Mouse (Mus musculus): ENCODE measurements around the gene Klc3. TPM values are rescaled to one million over a fixed set of nuclear protein-coding genes. Genes with fewer than 3 reads are reported as not detected.
A peak's percentile ranks its signal among the peaks of the same experiment; 100 is the strongest.

Gene Klc3
- polyA plus RNA-seq, 1 experiment from 2014 or later, result 0.70 TPM

- Histone ChIP-seq H3K9ac (no peak overlapping the region), H3K4me3 (replicated peaks) (no peak overlapping the region), H3K4me1 (replicated peaks) (no peaks in the 10 kb centered on the region), H3K4me2 (no peak overlapping the region), H3K27me3 (no peaks in the 10 kb centered on the region), H3K9me3 (replicated peaks) (no peaks in the 10 kb centered on the region), H3K27ac (no peak overlapping the region), H3K36me3 (peaks cover 65% of the 10 kb centered on the region)
- DNase-seq (no peak), ATAC-seq (ENCODE audit: low read depth) (no peak)
- WGBS (ENCODE audit: insufficient replicate concordance), result 79% methylated on average over 15 of the region's 15 CpGs
These were observed 24.2 kb upstream of the Klc3 start for GRCm38 (mm10) chr7:19427999-19428650.

GRCm38 (mm10) chr7:19426888-19427287 lies 23.0 kb upstream of the Klc3 start:
- Histone ChIP-seq H3K9me3 (replicated peaks) (no peaks in the 10 kb centered on the region), H3K36me3 (peaks cover 53% of the 10 kb centered on the region)
- 68% methylated on average over 6 of the region's 6 CpGs for WGBS (ENCODE audit: insufficient replicate concordance)

DNA sequence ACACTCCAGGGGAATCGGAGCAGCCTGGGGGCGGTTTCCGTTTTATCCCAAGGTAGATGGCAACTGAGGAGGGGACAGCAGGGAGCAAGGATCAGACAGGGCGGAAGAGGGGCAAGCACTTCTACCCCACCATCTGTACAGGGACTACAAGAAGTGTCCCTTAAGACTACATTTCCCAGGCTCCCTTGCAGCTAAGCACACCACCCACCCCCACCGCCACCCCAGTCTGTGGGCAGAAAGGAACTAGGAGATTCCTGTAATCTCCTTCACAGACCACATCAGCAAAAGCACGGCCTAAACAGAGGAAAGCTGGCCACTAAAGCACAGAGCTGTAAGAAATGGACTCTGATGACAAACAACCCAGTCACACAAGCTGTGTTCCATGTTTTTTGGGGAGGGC lies 22.4 kb upstream of the Klc3 start:
- Histone ChIP-seq H3K27me3 (peaks cover 17% of the 10 kb centered on the region), H3K9ac (no peak overlapping the region), H3K4me1 (replicated peaks) (peaks cover 4% of the 10 kb centered on the region), H3K27ac (no peak overlapping the region), H3K36me3 (peaks cover 48% of the 10 kb centered on the region), H3K9me3 (replicated peaks) (no peaks in the 10 kb centered on the region), H3K4me2 (no peak overlapping the region), H3K4me3 (replicated peaks) (no peak overlapping the region)
- no peak for DNase-seq
- no peak for ATAC-seq (ENCODE audit: low read depth)
- WGBS (ENCODE audit: insufficient replicate concordance), result 66% methylated on average over 6 of the region's 6 CpGs

More at GRCm38 (mm10) chr7:19426888-19427287, 23.0 kb upstream of the Klc3 start:
- no peak overlapping the region for H3K4me3 ChIP-seq (replicated peaks)
- H3K4me1 ChIP-seq (replicated peaks), result no peaks in the 10 kb centered on the region
- no peak overlapping the region for H3K27ac ChIP-seq
- H3K27me3 ChIP-seq, result peaks cover 11% of the 10 kb centered on the region
- ATAC-seq (ENCODE audit: low read depth), result no peak
- H3K9ac ChIP-seq, result no peak overlapping the region
- H3K4me2 ChIP-seq, result no peak overlapping the region
- no peak for DNase-seq

DNA sequence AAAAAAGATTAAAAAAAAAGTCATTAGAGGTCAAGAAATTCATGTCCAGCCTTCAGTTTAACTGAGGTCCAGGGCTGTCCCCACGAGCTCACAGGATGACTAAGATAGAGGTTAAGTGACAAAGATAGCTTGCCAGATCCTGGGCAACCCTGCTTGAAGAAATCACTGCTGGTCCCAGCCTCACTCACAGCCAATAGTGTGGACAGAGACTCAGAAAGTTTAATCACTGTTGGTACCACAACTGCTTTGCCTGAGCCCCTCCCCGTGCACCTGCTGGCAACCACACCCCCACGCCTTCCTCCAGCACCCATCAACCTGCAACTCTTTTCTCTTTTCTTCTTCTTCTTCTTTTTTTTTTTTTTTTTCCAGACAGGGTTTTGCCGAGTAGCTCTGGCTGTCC lies 20.1 kb upstream of the Klc3 start:
- peaks cover 40% of the 10 kb centered on the region for H3K27me3 ChIP-seq
- peaks cover 33% of the 10 kb centered on the region for H3K36me3 ChIP-seq
- WGBS (ENCODE audit: insufficient replicate concordance), result 58% methylated on average over 4 of the region's 4 CpGs
- no peak overlapping the region for H3K27ac ChIP-seq
- ATAC-seq (ENCODE audit: low read depth) (no peak), DNase-seq (no peak)
- peaks cover 19% of the 10 kb centered on the region for H3K4me1 ChIP-seq (replicated peaks)
- H3K4me2 ChIP-seq, result no peak overlapping the region
- H3K9ac ChIP-seq, result no peak overlapping the region
- H3K9me3 ChIP-seq (replicated peaks), result no peaks in the 10 kb centered on the region
- H3K4me3 ChIP-seq (replicated peaks), result no peak overlapping the region

GRCm38 (mm10) chr7:19423083-19423482 lies 19.2 kb upstream of the Klc3 start:
- Histone ChIP-seq H3K4me3 (replicated peaks) (no peak overlapping the region), H3K9ac (no peak overlapping the region), H3K36me3 (peaks cover 25% of the 10 kb centered on the region), H3K9me3 (replicated peaks) (no peaks in the 10 kb centered on the region), H3K27me3 (peaks cover 49% of the 10 kb centered on the region), H3K4me1 (replicated peaks) (peaks cover 19% of the 10 kb centered on the region), H3K4me2 (no peak overlapping the region), H3K27ac (no peak overlapping the region)
- DNase-seq (no peak), ATAC-seq (ENCODE audit: low read depth) (no peak)
- WGBS (ENCODE audit: insufficient replicate concordance), result 65% methylated on average over 3 of the region's 3 CpGs

- H3K27me3 ChIP-seq, result peaks cover 70% of the 10 kb centered on the region
- 10% methylated on average over 43 of the region's 43 CpGs for WGBS (ENCODE audit: insufficient replicate concordance)
- peaks cover 6% of the 10 kb centered on the region for H3K36me3 ChIP-seq
- ATAC-seq (ENCODE audit: low read depth) (peak; percentile 91), DNase-seq (peak; percentile 79)
- peaks cover 19% of the 10 kb centered on the region for H3K4me1 ChIP-seq (replicated peaks)
- H3K4me3 ChIP-seq (replicated peaks), result peak overlapping the region; percentile 25
- H3K27ac ChIP-seq, result no peak overlapping the region
- no peak overlapping the region for H3K9ac ChIP-seq
- peak overlapping the region; percentile 61 for H3K4me2 ChIP-seq
- H3K9me3 ChIP-seq (replicated peaks), result no peaks in the 10 kb centered on the region
These were observed 17.1 kb upstream of the Klc3 start for GRCm38 (mm10) chr7:19420821-19421636.

GRCm38 (mm10) chr7:19420121-19420520 lies 16.2 kb upstream of the Klc3 start:
- ATAC-seq (ENCODE audit: low read depth), result no peak
- Histone ChIP-seq H3K4me2 (no peak overlapping the region), H3K9me3 (replicated peaks) (no peaks in the 10 kb centered on the region), H3K36me3 (no peaks in the 10 kb centered on the region), H3K27me3 (peaks cover 79% of the 10 kb centered on the region), H3K9ac (no peak overlapping the region), H3K4me1 (replicated peaks) (peaks cover 19% of the 10 kb centered on the region), H3K27ac (no peak overlapping the region), H3K4me3 (replicated peaks) (no peak overlapping the region)
- DNase-seq, result no peak
- 8% methylated on average over 28 of the region's 28 CpGs for WGBS (ENCODE audit: insufficient replicate concordance)

GRCm38 (mm10) chr7:19416590-19416989 lies 12.7 kb upstream of the Klc3 start:
- WGBS (ENCODE audit: insufficient replicate concordance), result 47% methylated on average over 15 of the region's 15 CpGs
- H3K9ac ChIP-seq, result no peak overlapping the region
- H3K27me3 ChIP-seq, result peaks cover 76% of the 10 kb centered on the region
- no peak for DNase-seq
- H3K36me3 ChIP-seq, result no peaks in the 10 kb centered on the region
- no peak overlapping the region for H3K27ac ChIP-seq
- H3K4me3 ChIP-seq (replicated peaks), result no peak overlapping the region
- H3K4me1 ChIP-seq (replicated peaks), result peaks cover 18% of the 10 kb centered on the region
- H3K9me3 ChIP-seq (replicated peaks), result 0 out of 2 replicates have a peak, but pooled peaks cover 4% of the 10 kb centered on the region
- no peak overlapping the region for H3K4me2 ChIP-seq
- no peak for ATAC-seq (ENCODE audit: low read depth)

GRCm38 (mm10) chr7:19413525-19413924 lies 9.6 kb upstream of the Klc3 start:
- DNase-seq, result no peak

GRCm38 (mm10) chr7:19411783-19412182 lies 7.9 kb upstream of the Klc3 start:
- H3K9me3 ChIP-seq (replicated peaks), result 0 out of 2 replicates have a peak, but pooled peaks cover 4% of the 10 kb centered on the region
- no peak overlapping the region for H3K27ac ChIP-seq
- H3K36me3 ChIP-seq, result no peaks in the 10 kb centered on the region
- H3K27me3 ChIP-seq, result peaks cover 33% of the 10 kb centered on the region
- no peak overlapping the region for H3K4me2 ChIP-seq
- no peaks in the 10 kb centered on the region for H3K4me1 ChIP-seq (replicated peaks)
- H3K9ac ChIP-seq, result no peak overlapping the region
- WGBS (ENCODE audit: insufficient replicate concordance), result 61% methylated on average over 5 of the region's 5 CpGs
- H3K4me3 ChIP-seq (replicated peaks), result no peak overlapping the region
- no peak for ATAC-seq (ENCODE audit: low read depth)
- no peak for DNase-seq

More at GRCm38 (mm10) chr7:19413525-19413924, 9.6 kb upstream of the Klc3 start:
- ATAC-seq (ENCODE audit: low read depth), result no peak
- Histone ChIP-seq H3K9ac (no peak overlapping the region), H3K4me2 (no peak overlapping the region), H3K4me3 (replicated peaks) (no peak overlapping the region), H3K36me3 (no peaks in the 10 kb centered on the region), H3K9me3 (replicated peaks) (0 out of 2 replicates have a peak, but pooled peaks cover 4% of the 10 kb centered on the region), H3K27ac (no peak overlapping the region), H3K27me3 (peaks cover 45% of the 10 kb centered on the region), H3K4me1 (replicated peaks) (no peaks in the 10 kb centered on the region)
- WGBS (ENCODE audit: insufficient replicate concordance), result 59% methylated on average over 3 of the region's 3 CpGs

DNA sequence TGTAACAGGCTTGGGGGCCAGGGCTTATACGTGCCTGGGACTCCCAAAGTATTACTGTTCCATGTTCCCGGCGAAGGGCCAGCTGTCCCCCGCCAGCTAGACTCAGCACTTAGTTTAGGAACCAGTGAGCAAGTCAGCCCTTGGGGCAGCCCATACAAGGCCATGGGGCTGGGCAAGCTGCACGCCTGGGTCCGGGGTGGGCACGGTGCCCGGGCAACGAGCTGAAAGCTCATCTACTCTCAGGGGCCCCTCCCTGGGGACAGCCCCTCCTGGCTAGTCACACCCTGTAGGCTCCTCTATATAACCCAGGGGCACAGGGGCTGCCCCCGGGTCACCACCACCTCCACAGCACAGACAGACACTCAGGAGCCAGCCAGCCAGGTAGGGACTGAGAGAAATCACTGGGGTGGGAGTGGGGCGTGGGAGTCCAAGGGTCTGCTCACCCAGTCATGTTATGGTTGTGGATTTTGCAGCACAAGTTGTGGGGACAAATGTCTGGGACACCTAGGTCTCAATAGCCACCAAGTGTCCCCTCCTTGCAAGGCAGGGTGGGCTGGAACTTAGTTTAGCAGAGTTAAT lies 7.0 kb upstream of the Klc3 start:
- H3K9me3 ChIP-seq (replicated peaks), result 0 out of 2 replicates have a peak, but pooled peaks cover 4% of the 10 kb centered on the region
- H3K27me3 ChIP-seq, result peaks cover 29% of the 10 kb centered on the region
- peaks cover 1% of the 10 kb centered on the region for H3K4me1 ChIP-seq (replicated peaks)
- DNase-seq, result no peak
- H3K36me3 ChIP-seq, result no peaks in the 10 kb centered on the region
- WGBS (ENCODE audit: insufficient replicate concordance), result 70% methylated on average over 11 of the region's 11 CpGs
- no peak overlapping the region for H3K27ac ChIP-seq
- ATAC-seq (ENCODE audit: low read depth), result no peak
- no peak overlapping the region for H3K9ac ChIP-seq
- no peak overlapping the region for H3K4me2 ChIP-seq
- H3K4me3 ChIP-seq (replicated peaks), result no peak overlapping the region

Measured in liver, embryonic 13.5 days (tissue).